ENCODE assay signal across 21 mouse cellular contexts in genomic region chr13:11880503-11881227, GRCm38 (mm10).
DNase-seq lines count a peak whose midpoint lies in the region; ATAC-seq lines count a peak whose summit lies in the region.
"Had no signal": no experiment of that assay in that cellular context is flagged by ENCODE, and none has a peak within 500 bp of the region (broad histone marks: within the 10 kb centered on the region; RNA-seq: fewer than 3 reads in every experiment).

No protein-coding gene starts in this region.

- peak; percentile 22 to 30 for DNase-seq in cerebellum, postnatal 10 days
- DNase-seq in cerebellum, adult 8-10 months, result no peak
- DNase-seq in embryo, embryonic 10.5 days (ENCODE audit: low spot score), result peak; percentile 15
- no peak for DNase-seq in gastrocnemius, postnatal 10 days
- DNase-seq in liver, embryonic 11.5 days (ENCODE audit: low spot score), result no peak
- DNase-seq: cerebellum, adult 11-12 months; gastrocnemius, postnatal 14 days; heart, postnatal 36 days; kidney, postnatal 25 days; liver; lung, adult 18-20 months; lung, postnatal 4 days; thymus, adult 18-20 months had no signal

- H3K27me3 ChIP-seq in hindbrain, embryonic 15.5 days, result no peaks in the 10 kb centered on the region
- no peaks in the 10 kb centered on the region for H3K27me3 ChIP-seq in neural tube, embryonic 12.5 days (replicated peaks)
- H3K27me3 ChIP-seq in heart, embryonic 12.5 days (replicated peaks), result no peaks in the 10 kb centered on the region
- no peaks in the 10 kb centered on the region for H3K27me3 ChIP-seq in liver, embryonic 11.5 days (replicated peaks; ENCODE audit: control insufficient read depth, insufficient read depth, low read length)
- H3K27me3 ChIP-seq: embryonic facial prominence, embryonic 15.5 days; midbrain, embryonic 12.5 days had no signal

- no peaks in the 10 kb centered on the region for H3K36me3 ChIP-seq in hindbrain, embryonic 15.5 days
- H3K36me3 ChIP-seq in neural tube, embryonic 12.5 days, result no peaks in the 10 kb centered on the region
- peaks cover 21% of the 10 kb centered on the region for H3K36me3 ChIP-seq in heart, embryonic 12.5 days
- no peaks in the 10 kb centered on the region for H3K36me3 ChIP-seq in liver, embryonic 11.5 days (ENCODE audit: control insufficient read depth, insufficient read depth, low read length)
- H3K36me3 ChIP-seq: embryonic facial prominence, embryonic 15.5 days; forebrain, embryonic 10.5 days; midbrain, embryonic 12.5 days had no signal

- H3K9ac ChIP-seq in hindbrain, embryonic 15.5 days, result no peak overlapping the region
- H3K9ac ChIP-seq in neural tube, embryonic 12.5 days, result no peak overlapping the region
- no peak overlapping the region for H3K9ac ChIP-seq in heart, embryonic 12.5 days
- H3K9ac ChIP-seq in liver, embryonic 11.5 days (ENCODE audit: low read depth, low read length), result no peak overlapping the region
- H3K9ac ChIP-seq: embryonic facial prominence, embryonic 15.5 days; midbrain, embryonic 12.5 days had no signal

- ATAC-seq in hindbrain, embryonic 15.5 days (ENCODE audit: low FRiP score, low read depth), result peak; percentile 79
- peak; percentile 62 for ATAC-seq in neural tube, embryonic 12.5 days (ENCODE audit: low FRiP score, low read depth)
- ATAC-seq in heart, embryonic 12.5 days (ENCODE audit: insufficient number of reproducible peaks, low FRiP score), result no peak
- no peak for ATAC-seq in liver, embryonic 11.5 days (replicated peaks; ENCODE audit: low FRiP score)
- ATAC-seq: intestine, postnatal 0 days had no signal

- peaks cover 5% of the 10 kb centered on the region; the same call in 1 of the 2 replicates for H3K4me1 ChIP-seq in hindbrain, embryonic 15.5 days (replicated peaks)
- H3K4me1 ChIP-seq in neural tube, embryonic 12.5 days, result no peaks in the 10 kb centered on the region
- peaks cover 6% of the 10 kb centered on the region for H3K4me1 ChIP-seq in heart, embryonic 12.5 days (replicated peaks)
- H3K4me1 ChIP-seq in liver, embryonic 11.5 days (replicated peaks; ENCODE audit: control insufficient read depth, insufficient read depth, low read length), result no peaks in the 10 kb centered on the region
- H3K4me1 ChIP-seq: embryonic facial prominence, embryonic 15.5 days; forebrain, embryonic 10.5 days had no signal

- no peak overlapping the region for H3K27ac ChIP-seq in hindbrain, embryonic 15.5 days (replicated peaks)
- H3K27ac ChIP-seq in neural tube, embryonic 12.5 days, result no peak overlapping the region
- no peak overlapping the region for H3K27ac ChIP-seq in heart, embryonic 12.5 days (ENCODE audit: poor library complexity, severe bottlenecking)
- no peak overlapping the region for H3K27ac ChIP-seq in liver, embryonic 11.5 days (ENCODE audit: low read depth, low read length)
- H3K27ac ChIP-seq: embryonic facial prominence, embryonic 15.5 days; forebrain, embryonic 10.5 days; heart, embryonic 10.5 days; midbrain, embryonic 12.5 days had no signal

- H3K4me2 ChIP-seq in hindbrain, embryonic 15.5 days, result no peak overlapping the region
- H3K4me2 ChIP-seq in neural tube, embryonic 12.5 days (replicated peaks), result no peak overlapping the region
- no peak overlapping the region for H3K4me2 ChIP-seq in heart, embryonic 12.5 days
- H3K4me2 ChIP-seq in liver, embryonic 11.5 days, result no peak overlapping the region
- H3K4me2 ChIP-seq: embryonic facial prominence, embryonic 15.5 days; midbrain, embryonic 12.5 days had no signal

- H3K9me3 ChIP-seq in hindbrain, embryonic 15.5 days, result no peaks in the 10 kb centered on the region
- no peaks in the 10 kb centered on the region for H3K9me3 ChIP-seq in neural tube, embryonic 12.5 days
- H3K9me3 ChIP-seq in heart, embryonic 12.5 days (replicated peaks), result no peaks in the 10 kb centered on the region
- H3K9me3 ChIP-seq in liver, embryonic 11.5 days (ENCODE audit: control insufficient read depth, low read length), result no peaks in the 10 kb centered on the region
- H3K9me3 ChIP-seq: embryonic facial prominence, embryonic 15.5 days; forebrain, embryonic 10.5 days; heart, embryonic 10.5 days; midbrain, embryonic 12.5 days had no signal

- WGBS in hindbrain, embryonic 15.5 days, result 25% methylated on average over 10 of the region's 10 CpGs
- 44% methylated on average over 10 of the region's 10 CpGs for WGBS in neural tube, embryonic 12.5 days
- 86% methylated on average over 10 of the region's 10 CpGs for WGBS in heart, embryonic 12.5 days
- 83% methylated on average over 10 of the region's 10 CpGs for WGBS in liver, embryonic 11.5 days

- no peak overlapping the region for H3K4me3 ChIP-seq in hindbrain, embryonic 15.5 days
- no peak overlapping the region for H3K4me3 ChIP-seq in neural tube, embryonic 12.5 days
- no peak overlapping the region for H3K4me3 ChIP-seq in heart, embryonic 12.5 days
- H3K4me3 ChIP-seq in liver, embryonic 11.5 days (ENCODE audit: low read depth, low read length), result no peak overlapping the region
- H3K4me3 ChIP-seq: embryonic facial prominence, embryonic 15.5 days; forebrain, embryonic 10.5 days; heart, embryonic 10.5 days; midbrain, embryonic 12.5 days had no signal

Comparison
In these comparisons a context has a peak if more than half of its experiments do, and no peak if none do; other contexts are left out.
1. DNase-seq: peak in cerebellum, postnatal 10 days (2 of 2) and embryo, embryonic 10.5 days (single experiment); none in cerebellum, adult 8-10 months (single experiment), gastrocnemius, postnatal 10 days (single experiment) and liver, embryonic 11.5 days (single experiment).
2. ATAC-seq: peak in hindbrain, embryonic 15.5 days (single experiment) and neural tube, embryonic 12.5 days (single experiment); none in heart, embryonic 12.5 days (single experiment) and liver, embryonic 11.5 days (single experiment).